Mouse (Mus musculus) cortical plate, adult 2 months (tissue): ENCODE measurements around the gene Khdc4.

ENCODE experiments used
- CTCF ChIP-seq: fragments of 200-500 bp; IDR thresholded peaks from 2 replicates; pipeline ENCODE4 v1.5.1; 2011; ENCODE audit warnings: mild to moderate bottlenecking, control low read depth, low read length; ENCODE audit not compliant: insufficient read depth; ENCODE audit errors: extremely low read depth
- POLR2A ChIP-seq: fragments of 200-500 bp; IDR thresholded peaks from 2 replicates; pipeline ENCODE4 v1.6.1; 2011; ENCODE audit warnings: mild to moderate bottlenecking, low read length, control low read depth; ENCODE audit not compliant: insufficient read depth; ENCODE audit errors: extremely low read depth

- TF ChIP-seq CTCF (no peak), POLR2A (no peak)
Observed at GRCm38 (mm10) chr3:88654621-88655020, 31.0 kb upstream of the Khdc4 start.
